Mouse (Mus musculus): ENCODE measurements around the gene Tmem102. TPM values are rescaled to one million over a fixed set of nuclear protein-coding genes. Genes with fewer than 3 reads are reported as not detected.

The Tmem102 gene
- polyA plus RNA-seq, 1 experiment from 2014 or later: 0.68 TPM

GRCm38 (mm10) chr11:69766872-69767624, 38.4 kb downstream of the Tmem102 start:
- Histone ChIP-seq H3K4me2 (ENCODE audit: low read depth, low read length) (peak overlapping the region; percentile 58), H3K4me1 (ENCODE audit: control insufficient read depth, insufficient read depth, low read length) (peaks cover 13% of the 10 kb centered on the region), H3K27me3 (ENCODE audit: control insufficient read depth, insufficient read depth, low read length) (no peaks in the 10 kb centered on the region), H3K27ac (ENCODE audit: low read depth, low read length) (no peak overlapping the region; the same call in 1 of the 2 replicates), H3K9ac (replicated peaks; ENCODE audit: low read depth, low read length) (peak overlapping the region; percentile 98), H3K36me3 (ENCODE audit: control insufficient read depth, insufficient read depth, low read length) (no peaks in the 10 kb centered on the region), H3K9me3 (ENCODE audit: control insufficient read depth, low read length) (no peaks in the 10 kb centered on the region), H3K4me3 (ENCODE audit: low read depth, low read length) (peak overlapping the region; percentile 86)
- 67% methylated on average over 13 of the region's 13 CpGs for WGBS
- ATAC-seq (ENCODE audit: low read depth): no peak

- peak overlapping the region; percentile 89 for H3K27ac ChIP-seq (ENCODE audit: low read depth, low read length)
- H3K4me3 ChIP-seq (ENCODE audit: low read depth, low read length): peak overlapping the region; percentile 86
- H3K9me3 ChIP-seq (ENCODE audit: control insufficient read depth, low read length): no peaks in the 10 kb centered on the region
- peak; percentile 81 for ATAC-seq (ENCODE audit: low read depth)
- H3K4me2 ChIP-seq (ENCODE audit: low read depth, low read length): peak overlapping the region; percentile 58
- H3K27me3 ChIP-seq (ENCODE audit: control insufficient read depth, insufficient read depth, low read length): no peaks in the 10 kb centered on the region
- under 1% methylated on average over 26 of the region's 37 CpGs for whole genome bisulfite sequencing
- peaks cover 13% of the 10 kb centered on the region for H3K4me1 ChIP-seq (ENCODE audit: control insufficient read depth, insufficient read depth, low read length)
- H3K9ac ChIP-seq (replicated peaks; ENCODE audit: low read depth, low read length): peak overlapping the region; percentile 98
- no peaks in the 10 kb centered on the region for H3K36me3 ChIP-seq (ENCODE audit: control insufficient read depth, insufficient read depth, low read length)
Observed at GRCm38 (mm10) chr11:69766126-69766609, 39.3 kb downstream of the Tmem102 start.

GRCm38 (mm10) chr11:69765221-69766125, 40.0 kb downstream of the Tmem102 start, which contains the start of gene Zbtb4:
Zbtb4 (plus strand) TSS chr11:69765912.
- peak within 1 kb of the TSS; percentile 58 for H3K4me2 ChIP-seq (ENCODE audit: low read depth, low read length)
- WGBS: 15% methylated on average over 49 of the region's 55 CpGs
- H3K9ac ChIP-seq (replicated peaks; ENCODE audit: low read depth, low read length): peak within 1 kb of the TSS; percentile 98
- no peaks in the 10 kb centered on the region for H3K36me3 ChIP-seq (ENCODE audit: control insufficient read depth, insufficient read depth, low read length)
- no peaks in the 10 kb centered on the region for H3K27me3 ChIP-seq (ENCODE audit: control insufficient read depth, insufficient read depth, low read length)
- peak within 1 kb of the TSS; percentile 89 for H3K27ac ChIP-seq (ENCODE audit: low read depth, low read length)
- H3K9me3 ChIP-seq (ENCODE audit: control insufficient read depth, low read length): no peaks in the 10 kb centered on the region
- peak; percentile 64 for ATAC-seq (ENCODE audit: low read depth)
- peak within 1 kb of the TSS; percentile 86 for H3K4me3 ChIP-seq (ENCODE audit: low read depth, low read length)
- peaks cover 18% of the 10 kb centered on the region for H3K4me1 ChIP-seq (ENCODE audit: control insufficient read depth, insufficient read depth, low read length)

DNA sequence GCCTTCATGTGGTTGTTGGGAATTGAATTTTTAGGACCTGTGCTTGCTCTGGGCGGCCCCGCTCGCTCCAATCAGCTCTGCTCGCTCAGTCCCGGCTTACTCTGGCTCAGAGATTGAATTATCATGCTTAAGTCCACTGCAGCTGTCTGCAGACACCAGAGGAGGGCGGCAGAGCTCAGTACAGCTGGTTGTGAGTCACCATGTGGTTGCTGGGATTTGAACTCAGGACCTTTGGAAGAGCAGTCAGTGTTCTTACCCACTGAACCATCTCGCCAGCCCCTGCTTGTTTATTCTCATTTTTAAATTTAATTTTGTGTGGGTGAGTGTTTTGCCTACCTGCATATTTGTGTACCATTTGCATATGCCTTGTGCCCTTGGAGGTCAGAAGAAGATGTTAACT, 41.9 kb downstream of the Tmem102 start:
- Histone ChIP-seq H3K4me1 (ENCODE audit: control insufficient read depth, insufficient read depth, low read length) (peaks cover 26% of the 10 kb centered on the region), H3K36me3 (ENCODE audit: control insufficient read depth, insufficient read depth, low read length) (no peaks in the 10 kb centered on the region), H3K27ac (ENCODE audit: low read depth, low read length) (no peak overlapping the region), H3K9me3 (ENCODE audit: control insufficient read depth, low read length) (no peaks in the 10 kb centered on the region), H3K4me3 (ENCODE audit: low read depth, low read length) (no peak overlapping the region), H3K9ac (replicated peaks; ENCODE audit: low read depth, low read length) (no peak overlapping the region), H3K4me2 (ENCODE audit: low read depth, low read length) (no peak overlapping the region), H3K27me3 (ENCODE audit: control insufficient read depth, insufficient read depth, low read length) (no peaks in the 10 kb centered on the region)
- no peak for ATAC-seq (ENCODE audit: low read depth)
- WGBS: 71% methylated on average over 7 of the region's 7 CpGs

- WGBS: 88% methylated on average over 1 of the region's 1 CpGs
- Histone ChIP-seq H3K9me3 (ENCODE audit: control insufficient read depth, low read length) (no peaks in the 10 kb centered on the region), H3K4me1 (ENCODE audit: control insufficient read depth, insufficient read depth, low read length) (peaks cover 27% of the 10 kb centered on the region), H3K27me3 (ENCODE audit: control insufficient read depth, insufficient read depth, low read length) (no peaks in the 10 kb centered on the region), H3K36me3 (ENCODE audit: control insufficient read depth, insufficient read depth, low read length) (no peaks in the 10 kb centered on the region), H3K27ac (ENCODE audit: low read depth, low read length) (peak within 1 kb of the TSS; percentile 94), H3K9ac (replicated peaks; ENCODE audit: low read depth, low read length) (0 out of 2 replicates have a peak within 1 kb of the TSS, but pooled peaks have one; percentile 21), H3K4me3 (ENCODE audit: low read depth, low read length) (no peak within 1 kb of the TSS), H3K4me2 (ENCODE audit: low read depth, low read length) (no peak within 1 kb of the TSS)
- ATAC-seq (ENCODE audit: low read depth): no peak
Observed at GRCm38 (mm10) chr11:69761868-69762267, 43.6 kb downstream of the Tmem102 start, which contains the start of gene Slc35g3. Slc35g3 (minus strand) TSS chr11:69761968.

GRCm38 (mm10) chr11:69760901-69761200, 44.6 kb downstream of the Tmem102 start:
- H3K4me3 ChIP-seq (ENCODE audit: low read depth, low read length): no peak overlapping the region
- no peaks in the 10 kb centered on the region for H3K27me3 ChIP-seq (ENCODE audit: control insufficient read depth, insufficient read depth, low read length)
- peaks cover 36% of the 10 kb centered on the region for H3K4me1 ChIP-seq (ENCODE audit: control insufficient read depth, insufficient read depth, low read length)
- ATAC-seq (ENCODE audit: low read depth): no peak
- no peak overlapping the region for H3K4me2 ChIP-seq (ENCODE audit: low read depth, low read length)
- 91% methylated on average over 7 of the region's 7 CpGs for WGBS
- H3K9me3 ChIP-seq (ENCODE audit: control insufficient read depth, low read length): no peaks in the 10 kb centered on the region
- no peaks in the 10 kb centered on the region for H3K36me3 ChIP-seq (ENCODE audit: control insufficient read depth, insufficient read depth, low read length)
- H3K9ac ChIP-seq (replicated peaks; ENCODE audit: low read depth, low read length): 0 out of 2 replicates have a peak overlapping the region, but pooled peaks have one; percentile 21
- H3K27ac ChIP-seq (ENCODE audit: low read depth, low read length): peak overlapping the region; percentile 94

DNA sequence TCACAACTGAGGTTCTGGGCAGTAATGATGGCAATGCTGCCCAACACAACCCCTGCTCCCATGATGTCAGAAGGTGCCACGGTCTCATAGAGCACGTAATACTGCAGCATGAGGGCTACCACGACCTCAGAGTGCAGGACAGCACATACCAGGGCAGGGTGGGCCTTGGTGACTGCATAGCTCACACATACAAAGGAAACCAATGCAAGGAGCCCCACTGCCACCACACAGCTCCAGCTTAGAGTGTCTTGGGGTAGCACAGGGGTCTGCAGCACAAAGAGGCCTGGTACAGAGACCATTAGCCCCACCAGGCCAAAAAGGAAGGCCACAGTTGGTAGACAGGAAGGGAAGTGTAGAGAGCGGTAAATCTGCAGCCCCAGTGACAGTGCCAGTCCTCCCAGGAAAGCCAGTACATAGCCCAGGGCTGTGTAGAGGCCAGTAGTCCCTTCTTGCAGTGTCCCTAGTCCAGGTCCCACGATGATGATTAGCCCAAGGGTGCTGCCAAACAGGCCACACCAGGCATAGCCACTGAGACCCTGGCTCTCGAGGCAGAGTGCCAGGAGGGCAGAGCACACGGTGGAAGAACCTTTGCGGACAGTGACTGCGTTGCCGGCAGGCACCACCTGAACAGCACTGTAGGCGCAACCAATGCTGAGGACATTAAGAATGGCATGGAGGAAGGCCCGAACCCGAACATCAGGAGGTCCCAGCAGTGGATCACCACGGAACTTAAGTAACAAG, 45.1 kb downstream of the Tmem102 start:
- H3K9me3 ChIP-seq (ENCODE audit: control insufficient read depth, low read length): no peaks in the 10 kb centered on the region
- H3K4me3 ChIP-seq (ENCODE audit: low read depth, low read length): no peak overlapping the region
- ATAC-seq (ENCODE audit: low read depth): no peak
- no peaks in the 10 kb centered on the region for H3K36me3 ChIP-seq (ENCODE audit: control insufficient read depth, insufficient read depth, low read length)
- no peaks in the 10 kb centered on the region for H3K27me3 ChIP-seq (ENCODE audit: control insufficient read depth, insufficient read depth, low read length)
- peak overlapping the region; percentile 94 for H3K27ac ChIP-seq (ENCODE audit: low read depth, low read length)
- H3K9ac ChIP-seq (replicated peaks; ENCODE audit: low read depth, low read length): peak overlapping the region; percentile 21; the same call in 1 of the 2 replicates
- WGBS: 78% methylated on average over 14 of the region's 14 CpGs
- peaks cover 39% of the 10 kb centered on the region for H3K4me1 ChIP-seq (ENCODE audit: control insufficient read depth, insufficient read depth, low read length)
- H3K4me2 ChIP-seq (ENCODE audit: low read depth, low read length): peak overlapping the region; percentile 79

- no peaks in the 10 kb centered on the region for H3K27me3 ChIP-seq (ENCODE audit: control insufficient read depth, insufficient read depth, low read length)
- H3K36me3 ChIP-seq (ENCODE audit: control insufficient read depth, insufficient read depth, low read length): no peaks in the 10 kb centered on the region
- peaks cover 42% of the 10 kb centered on the region for H3K4me1 ChIP-seq (ENCODE audit: control insufficient read depth, insufficient read depth, low read length)
- peak; percentile 90 for ATAC-seq (ENCODE audit: low read depth)
- H3K27ac ChIP-seq (ENCODE audit: low read depth, low read length): peak overlapping the region; percentile 94
- H3K9ac ChIP-seq (replicated peaks; ENCODE audit: low read depth, low read length): peak overlapping the region; percentile 67
- peak overlapping the region; percentile 79 for H3K4me2 ChIP-seq (ENCODE audit: low read depth, low read length)
- under 1% methylated on average over 37 of the region's 37 CpGs for WGBS
- H3K9me3 ChIP-seq (ENCODE audit: control insufficient read depth, low read length): no peaks in the 10 kb centered on the region
- peak overlapping the region; percentile 50 for H3K4me3 ChIP-seq (ENCODE audit: low read depth, low read length)
Observed at GRCm38 (mm10) chr11:69758971-69759721, 46.3 kb downstream of the Tmem102 start.
